Mouse (Mus musculus) lung, adult 2 months (tissue): ENCODE data around the gene Mrpl55.

Source experiments
- CTCF ChIP-seq: fragments of 200-500 bp; IDR thresholded peaks from 2 replicates; pipeline ENCODE4 v1.5.1; 2011; ENCODE audit warnings: mild to moderate bottlenecking, low read length, control low read depth; ENCODE audit not compliant: insufficient read depth
- POLR2A ChIP-seq: fragments of 200-500 bp; IDR thresholded peaks from 2 replicates; pipeline ENCODE4 v1.6.1; 2011; ENCODE audit warnings: low read depth, mild to moderate bottlenecking, control low read depth, low read length, borderline replicate concordance; ENCODE audit errors: extremely low read depth

DNA sequence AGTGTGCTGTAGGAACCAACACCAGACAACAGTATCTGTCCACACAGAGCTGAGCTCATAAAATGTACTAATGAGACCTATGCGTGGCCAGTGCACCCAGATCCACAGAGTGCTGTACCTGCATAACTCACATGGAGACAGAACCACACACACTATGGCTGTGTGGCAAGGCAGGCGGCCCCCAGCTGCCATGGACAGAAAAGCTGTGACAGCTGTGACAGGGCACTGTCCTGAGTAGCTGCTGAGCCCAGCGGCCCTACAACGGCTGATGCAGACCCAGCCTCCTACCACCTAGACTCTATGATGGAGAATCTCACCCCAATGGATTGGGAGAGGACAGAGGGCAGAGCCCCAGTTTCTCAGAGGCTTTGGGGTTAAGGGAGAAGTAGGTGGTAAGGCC is 42.7 kb upstream of the Mrpl55 start:
- TF ChIP-seq POLR2A: no peak
- TF ChIP-seq CTCF: no peak
